Mouse (Mus musculus): ENCODE results near the gene Rtp2.

DNA sequence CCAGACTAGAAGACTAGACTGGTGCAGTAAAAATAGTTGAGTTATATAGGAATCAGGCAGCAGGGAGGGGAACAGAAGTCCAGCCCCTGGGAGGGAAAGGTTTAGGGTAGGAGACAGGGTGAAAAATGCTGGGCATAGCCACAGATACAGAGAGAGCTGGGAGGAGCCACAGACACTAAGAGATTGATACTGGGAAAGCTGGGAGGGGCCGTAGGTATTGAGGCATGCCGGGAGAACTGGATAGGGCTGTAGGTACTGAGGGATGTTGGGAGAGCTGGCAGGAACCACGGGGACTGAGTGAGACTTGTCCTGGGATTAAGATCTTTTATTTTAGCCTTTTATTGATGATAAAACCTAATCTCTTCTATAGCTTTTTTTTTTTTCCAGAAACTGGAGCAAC lies 18.8 kb downstream of the Rtp2 start:
- TF ChIP-seq CTCF (IDR thresholded peaks at IDR 0.05; ENCODE audit: low read depth), result no peak
- TF ChIP-seq EP300 (IDR thresholded peaks at IDR 0.05; ENCODE audit: low read depth), result no peak
